17 mouse cellular contexts compared by ENCODE assay signal in genomic region chr2:94478272-94478995, GRCm38 (mm10). TPM values are rescaled to one million over a fixed set of nuclear protein-coding genes. Genes with fewer than 3 reads are reported as not detected.
DNase-seq lines count a peak whose midpoint lies in the region; ATAC-seq and TF ChIP-seq lines count a peak whose summit lies in the region.
"Had no signal": no experiment of that assay in that cellular context is flagged by ENCODE, and none has a peak within 500 bp of the region (broad histone marks: within the 10 kb centered on the region; RNA-seq: fewer than 3 reads in every experiment).

No protein-coding gene starts in this region.

- no peak for TF ChIP-seq POLR2A in cerebellum, adult 2 months (IDR thresholded peaks at IDR 0.05; ENCODE audit: borderline replicate concordance, insufficient read depth, low read length)

- no peaks in the 10 kb centered on the region for H3K36me3 ChIP-seq in forebrain, embryonic 16.5 days (ENCODE audit: control insufficient read depth, insufficient read depth)
- H3K36me3 ChIP-seq in forebrain, embryonic 15.5 days = no peaks in the 10 kb centered on the region
- no peaks in the 10 kb centered on the region for H3K36me3 ChIP-seq in embryonic facial prominence, embryonic 15.5 days
- H3K36me3 ChIP-seq: neural tube, embryonic 13.5 days had no signal

- H3K9ac ChIP-seq in forebrain, embryonic 16.5 days (replicated peaks; ENCODE audit: low read depth, low read length) = no peak overlapping the region
- no peak overlapping the region for H3K9ac ChIP-seq in forebrain, embryonic 15.5 days (replicated peaks)
- H3K9ac ChIP-seq in embryonic facial prominence, embryonic 15.5 days = no peak overlapping the region
- H3K9ac ChIP-seq: liver, postnatal 0 days; neural tube, embryonic 13.5 days had no signal

- 32% methylated on average over 9 of the region's 9 CpGs for WGBS in forebrain, embryonic 16.5 days
- WGBS in forebrain, embryonic 15.5 days = 40% methylated on average over 9 of the region's 9 CpGs
- 38% methylated on average over 9 of the region's 9 CpGs for WGBS in cerebellum, adult 2 months
- 44% methylated on average over 9 of the region's 9 CpGs for WGBS in embryonic facial prominence, embryonic 15.5 days

- H3K9me3 ChIP-seq in forebrain, embryonic 16.5 days (ENCODE audit: control insufficient read depth, low read length) = no peaks in the 10 kb centered on the region
- no peaks in the 10 kb centered on the region for H3K9me3 ChIP-seq in forebrain, embryonic 15.5 days
- no peaks in the 10 kb centered on the region for H3K9me3 ChIP-seq in embryonic facial prominence, embryonic 15.5 days (replicated peaks)
- H3K9me3 ChIP-seq: neural tube, embryonic 13.5 days had no signal

- intact Hi-C loops in left cerebral cortex, postnatal 4 days (cut with DNase I) = loop anchor here (10.0 kb wide), 1 partner anchor 286 kb away; no protein-coding TSS in a partner anchor

- H3K4me1 ChIP-seq in forebrain, embryonic 16.5 days (replicated peaks; ENCODE audit: control insufficient read depth, insufficient read depth, low read length) = peaks cover 18% of the 10 kb centered on the region
- peaks cover 24% of the 10 kb centered on the region for H3K4me1 ChIP-seq in forebrain, embryonic 15.5 days
- peaks cover 18% of the 10 kb centered on the region; the same call in 1 of the 2 replicates for H3K4me1 ChIP-seq in cerebellum, adult 2 months (ENCODE audit: control insufficient read depth, insufficient read depth, low read length)
- no peaks in the 10 kb centered on the region for H3K4me1 ChIP-seq in embryonic facial prominence, embryonic 15.5 days
- H3K4me1 ChIP-seq: neural tube, embryonic 13.5 days had no signal

- no peak for TF ChIP-seq CTCF in cerebellum, adult 2 months (IDR thresholded peaks at IDR 0.05; ENCODE audit: borderline replicate concordance, insufficient read depth, low read depth, low read length)

- no peak overlapping the region for H3K4me3 ChIP-seq in forebrain, embryonic 16.5 days (replicated peaks; ENCODE audit: low read length)
- H3K4me3 ChIP-seq in forebrain, embryonic 15.5 days = no peak overlapping the region
- H3K4me3 ChIP-seq in cerebellum, adult 2 months (replicated peaks; ENCODE audit: insufficient read depth, low read depth, low read length) = no peak overlapping the region
- no peak overlapping the region for H3K4me3 ChIP-seq in embryonic facial prominence, embryonic 15.5 days (replicated peaks)
- H3K4me3 ChIP-seq: neural tube, embryonic 13.5 days had no signal

- DNase-seq in left cerebral cortex, postnatal 4 days = peak; percentile 42
- no peak for DNase-seq in left cerebral cortex, adult 8-10 months (ENCODE audit: low spot score in 2 of 2)
- peak; percentile 76 to 88 for DNase-seq in cerebellum, adult 2 months
- DNase-seq in spleen, postnatal 36 days (ENCODE audit: low spot score in 2 of 2) = no peak
- no peak for DNase-seq in layer of hippocampus, adult 8-10 months (ENCODE audit: low spot score in 2 of 2)
- DNase-seq: adrenal gland, postnatal 25 days; embryo, embryonic 11 days; kidney, adult 18-20 months; kidney, postnatal 14 days; liver; liver, postnatal 0 days; right cerebral cortex, postnatal 14 days had no signal

- H3K27ac ChIP-seq in forebrain, embryonic 16.5 days (ENCODE audit: low read length) = 0 out of 2 replicates have a peak overlapping the region, but pooled peaks have one; percentile 17
- no peak overlapping the region for H3K27ac ChIP-seq in forebrain, embryonic 15.5 days (replicated peaks)
- H3K27ac ChIP-seq in cerebellum, adult 2 months (ENCODE audit: insufficient read depth, low read length) = no peak overlapping the region
- H3K27ac ChIP-seq in embryonic facial prominence, embryonic 15.5 days (replicated peaks) = no peak overlapping the region
- H3K27ac ChIP-seq: neural tube, embryonic 13.5 days; stomach, postnatal 0 days had no signal

- H3K4me2 ChIP-seq in forebrain, embryonic 16.5 days (ENCODE audit: low read length) = no peak overlapping the region
- H3K4me2 ChIP-seq in forebrain, embryonic 15.5 days (replicated peaks) = no peak overlapping the region
- H3K4me2 ChIP-seq in embryonic facial prominence, embryonic 15.5 days (replicated peaks) = no peak overlapping the region
- H3K4me2 ChIP-seq: neural tube, embryonic 13.5 days had no signal

- H3K27me3 ChIP-seq in forebrain, embryonic 16.5 days (replicated peaks; ENCODE audit: control insufficient read depth, insufficient read depth, low read length) = no peaks in the 10 kb centered on the region
- H3K27me3 ChIP-seq in forebrain, embryonic 15.5 days = no peaks in the 10 kb centered on the region
- H3K27me3 ChIP-seq in cerebellum, adult 2 months (ENCODE audit: control insufficient read depth, insufficient read depth, low read length) = no peaks in the 10 kb centered on the region
- H3K27me3 ChIP-seq in embryonic facial prominence, embryonic 15.5 days = no peaks in the 10 kb centered on the region
- H3K27me3 ChIP-seq: neural tube, embryonic 13.5 days had no signal

- ATAC-seq in forebrain, embryonic 16.5 days = peak; percentile 16; the same call in 1 of the 2 replicates
- no peak for ATAC-seq in forebrain, embryonic 15.5 days (replicated peaks)
- ATAC-seq in embryonic facial prominence, embryonic 15.5 days (ENCODE audit: insufficient number of reproducible peaks, low FRiP score, low TSS enrichment, low read depth) = peak; percentile 54; the same call in 1 of the 2 replicates
- ATAC-seq: liver, postnatal 0 days had no signal

RNA-seq across cellular contexts. Expression of gene Api5, which starts 40.5 kb away (rescaled TPM):
- polyA plus RNA-seq in forebrain, embryonic 16.5 days (2015; fragmentation: Nextera tagmentation; extraction: Ambion mirVana) = 129 and 143 TPM in 2 replicates
- polyA plus RNA-seq in forebrain, embryonic 15.5 days (2015; fragmentation: Nextera tagmentation; extraction: Ambion mirVana) = 130 and 134 TPM in 2 replicates
- 10 to 100 TPM; 49.0 to 53.1 TPM for total RNA-seq in left cerebral cortex, postnatal 4 days (2021)
- total RNA-seq in left cerebral cortex, adult 8-10 months (2022) = 10 to 100 TPM; 58.0 to 60.1 (median 59.0) TPM
- polyA plus RNA-seq in cerebellum, adult 2 months (2012; rRNA removed) = 58.3 and 63.6 TPM in 2 replicates
- polyA plus RNA-seq in embryonic facial prominence, embryonic 15.5 days (2015; fragmentation: Nextera tagmentation; extraction: Ambion mirVana) = 122 and 124 TPM in 2 replicates
- 10 to 100 TPM; 57.7 to 70.2 (median 62.9) TPM for total RNA-seq in layer of hippocampus, adult 8-10 months (2022)

Comparison
In these comparisons a context has a peak if more than half of its experiments do, and no peak if none do; other contexts are left out.
1. DNase-seq: peak in left cerebral cortex, postnatal 4 days (single experiment) and cerebellum, adult 2 months (2 of 2); none in left cerebral cortex, adult 8-10 months (0 of 2), spleen, postnatal 36 days (0 of 2) and layer of hippocampus, adult 8-10 months (0 of 2).